Mouse (Mus musculus) myocyte (in vitro differentiated cells): ENCODE results near the gene Rhbg.
"Not testable (repeated sequence)": the region's sequence is repeated elsewhere in the genome, so short reads cannot be mapped to it uniquely, and the experiment has no call there.

Experiments used
- CEBPB ChIP-seq: IDR thresholded peaks from 2 replicates; pipeline ENCODE4 v1.6.1; 2011; ENCODE audit warnings: mild to moderate bottlenecking, moderate library complexity; ENCODE audit not compliant: poor library complexity, insufficient read depth, severe bottlenecking
- E2F4 ChIP-seq: IDR thresholded peaks from one replicate; pipeline ENCODE4 v1.6.1; 2011; ENCODE audit warnings: mild to moderate bottlenecking, control low read depth, moderate library complexity; ENCODE audit not compliant: insufficient read depth
- MAX ChIP-seq: IDR thresholded peaks from one replicate; pipeline ENCODE4 v1.6.1; 2011; ENCODE audit warnings: low read depth, mild to moderate bottlenecking, control low read depth
- MYOD1 ChIP-seq, 3 experiments: IDR thresholded peaks; one replicate each; pipeline ENCODE4 v1.6.1; 2011; ENCODE audit warnings: control low read depth in 2 of 3, low read depth in 2 of 3, mild to moderate bottlenecking in 2 of 3, moderate library complexity in 1 of 3; ENCODE audit not compliant: insufficient read length in 2 of 3, control insufficient read depth in 1 of 3
- MYOG ChIP-seq, 3 experiments: IDR thresholded peaks; one replicate each; pipeline ENCODE4 v1.6.1; 2011; ENCODE audit warnings: control low read depth in 2 of 3, low read depth in 2 of 3, mild to moderate bottlenecking in 2 of 3; ENCODE audit not compliant: insufficient read length in 2 of 3, control insufficient read depth in 1 of 3, insufficient read depth in 1 of 3
- POLR2A ChIP-seq: IDR thresholded peaks from one replicate; pipeline ENCODE4 v1.6.1; 2011; ENCODE audit warnings: low read depth, mild to moderate bottlenecking, control low read depth, moderate library complexity; ENCODE audit not compliant: insufficient read length
- POLR2AphosphoS2 ChIP-seq: IDR thresholded peaks from one replicate; pipeline ENCODE4 v1.6.1; 2011; ENCODE audit warnings: low read depth, control low read depth; ENCODE audit not compliant: insufficient read length
- REST ChIP-seq: IDR thresholded peaks from one replicate; pipeline ENCODE4 v1.6.1; 2011; ENCODE audit warnings: mild to moderate bottlenecking, control low read depth, moderate library complexity; ENCODE audit not compliant: insufficient read depth, insufficient read length
- SRF ChIP-seq: IDR thresholded peaks from one replicate; pipeline ENCODE4 v1.6.1; 2011; ENCODE audit warnings: low read depth; ENCODE audit not compliant: control insufficient read depth, insufficient read length
- TCF12 ChIP-seq: IDR thresholded peaks from one replicate; pipeline ENCODE4 v1.6.1; 2011; ENCODE audit warnings: mild to moderate bottlenecking, control low read depth; ENCODE audit not compliant: poor library complexity, insufficient read depth, severe bottlenecking
- TCF3 ChIP-seq: IDR thresholded peaks from one replicate; pipeline ENCODE4 v1.6.1; 2011; ENCODE audit warnings: low read depth, control low read depth; ENCODE audit not compliant: insufficient read length
- USF1 ChIP-seq: IDR thresholded peaks from one replicate; pipeline ENCODE4 v1.6.1; 2011; ENCODE audit warnings: low read depth, mild to moderate bottlenecking, control low read depth, moderate library complexity

DNA sequence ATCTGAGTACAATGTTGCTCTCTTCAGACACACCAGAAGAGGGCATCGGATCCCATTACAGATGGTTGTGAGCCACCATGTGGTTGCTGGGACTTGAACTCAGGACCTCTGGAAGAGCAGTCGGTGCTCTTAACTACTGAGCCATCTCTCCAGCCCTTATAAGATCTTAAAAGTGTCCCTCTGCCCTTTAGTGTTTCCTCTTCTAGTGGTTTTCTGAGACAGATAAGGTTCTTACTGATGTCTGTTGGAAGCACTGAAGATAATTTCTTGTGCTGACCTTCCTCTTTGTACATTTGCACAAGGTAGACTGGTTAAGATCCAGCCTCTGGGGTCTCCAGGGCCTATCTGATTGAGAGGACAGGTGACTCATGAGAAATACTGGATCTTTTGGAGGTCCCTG is 16.8 kb upstream of the Rhbg start:
- TF ChIP-seq POLR2AphosphoS2; MAX; POLR2A; TCF12; CEBPB; MYOD1 (IDR thresholded peaks at IDR 0.05; ENCODE audit: control insufficient read depth in 1 of 3, insufficient read length in 2 of 3, low read depth in 2 of 3); USF1; E2F4; REST; SRF; MYOG (IDR thresholded peaks at IDR 0.05; ENCODE audit: control insufficient read depth in 1 of 3, insufficient read depth in 1 of 3, insufficient read length in 2 of 3, low read depth in 2 of 3); TCF3: not testable (repeated sequence)
